Mouse (Mus musculus) midbrain, embryonic 12.5 days (tissue): Measurements from ENCODE around the gene Ankrd34a. TPM values are rescaled to one million over a fixed set of nuclear protein-coding genes. Genes with fewer than 3 reads are reported as not detected.
"Not testable (repeated sequence)": the region's sequence is repeated elsewhere in the genome, so short reads cannot be mapped to it uniquely, and the experiment has no call there.

Experiments used
- ATAC-seq: fragments of 200-750 bp; cut with Nextera tagmentation; 2 replicates; pipeline ENCODE4 v1.8.0; 2017; ENCODE audit warnings: low read depth, moderate TSS enrichment, moderate library complexity; ENCODE audit not compliant: low FRiP score
- H3K27ac ChIP-seq: fragments of 300-500 bp; sonication (generic); replicated peaks from 2 replicates; pipeline ENCODE4 v1.5.1; 2016; ENCODE audit warnings: mild to moderate bottlenecking
- H3K27me3 ChIP-seq: fragments of 300-500 bp; sonication (generic); 2 replicates; pipeline ENCODE4 v1.6.1; 2016; ENCODE audit warnings: mild to moderate bottlenecking
- H3K36me3 ChIP-seq: fragments of 300-500 bp; sonication (generic); 2 replicates; pipeline ENCODE4 v1.6.1; 2016
- H3K4me1 ChIP-seq: fragments of 300-500 bp; sonication (generic); 2 replicates; pipeline ENCODE4 v1.6.1; 2016
- H3K4me2 ChIP-seq: fragments of 300-500 bp; sonication (generic); replicated peaks from 2 replicates; pipeline ENCODE4 v1.6.1; 2016; ENCODE audit warnings: mild to moderate bottlenecking, moderate library complexity
- H3K4me3 ChIP-seq: fragments of 300-500 bp; sonication (generic); 2 replicates; pipeline ENCODE4 v1.5.1; 2016; ENCODE audit warnings: mild to moderate bottlenecking
- H3K9ac ChIP-seq: fragments of 300-500 bp; sonication (generic); replicated peaks from 2 replicates; pipeline ENCODE4 v1.6.1; 2016; ENCODE audit warnings: mild to moderate bottlenecking, moderate library complexity
- H3K9me3 ChIP-seq: fragments of 300-500 bp; sonication (generic); 2 replicates; pipeline ENCODE4 v1.6.1; 2016; ENCODE audit warnings: mild to moderate bottlenecking
- WGBS: fragments of 180-500 bp; shearing (Covaris S2); methylation state at CpG from one replicate; pipeline ENCODE4 v1.1.7; 2016; 5-methylcytosine and 5-hydroxymethylcytosine counted together
- polyA plus RNA-seq: library from polyadenylated mRNA; unstranded; fragments of >200 nt; fragmentation: Nextera tagmentation; extraction: Ambion mirVana; gene quantifications from 2 replicates; pipeline ENCODE4 v1.2.1, GENCODE M21; 2016

Gene Ankrd34a
- polyA plus RNA-seq, 1 experiment from 2014 or later: 2.6 TPM

- Histone ChIP-seq H3K4me3 (peak overlapping the region; percentile 95), H3K4me1 (peaks cover 51% of the 10 kb centered on the region), H3K9ac (peak overlapping the region; percentile 98), H3K9me3 (no peaks in the 10 kb centered on the region), H3K4me2 (peak overlapping the region; percentile 70), H3K27me3 (peaks cover 10% of the 10 kb centered on the region), H3K27ac (peak overlapping the region; percentile 97), H3K36me3 (peaks cover 7% of the 10 kb centered on the region)
- 34% methylated on average over 5 of the region's 5 CpGs for WGBS
- no peak for ATAC-seq
These were observed 6.3 kb downstream of the Ankrd34a start for GRCm38 (mm10) chr3:96602704-96603084.

- WGBS: 45% methylated on average over 5 of the region's 5 CpGs
- H3K4me3 ChIP-seq: peak overlapping the region; percentile 95
- peaks cover 7% of the 10 kb centered on the region for H3K36me3 ChIP-seq
- peaks cover 45% of the 10 kb centered on the region for H3K4me1 ChIP-seq
- peak overlapping the region; percentile 70 for H3K4me2 ChIP-seq
- H3K27me3 ChIP-seq: peaks cover 10% of the 10 kb centered on the region
- H3K9ac ChIP-seq: peak overlapping the region; percentile 98
- no peaks in the 10 kb centered on the region for H3K9me3 ChIP-seq
- peak overlapping the region; percentile 97 for H3K27ac ChIP-seq
- ATAC-seq: no peak
These were observed 6.9 kb downstream of the Ankrd34a start for GRCm38 (mm10) chr3:96603311-96603710.

DNA sequence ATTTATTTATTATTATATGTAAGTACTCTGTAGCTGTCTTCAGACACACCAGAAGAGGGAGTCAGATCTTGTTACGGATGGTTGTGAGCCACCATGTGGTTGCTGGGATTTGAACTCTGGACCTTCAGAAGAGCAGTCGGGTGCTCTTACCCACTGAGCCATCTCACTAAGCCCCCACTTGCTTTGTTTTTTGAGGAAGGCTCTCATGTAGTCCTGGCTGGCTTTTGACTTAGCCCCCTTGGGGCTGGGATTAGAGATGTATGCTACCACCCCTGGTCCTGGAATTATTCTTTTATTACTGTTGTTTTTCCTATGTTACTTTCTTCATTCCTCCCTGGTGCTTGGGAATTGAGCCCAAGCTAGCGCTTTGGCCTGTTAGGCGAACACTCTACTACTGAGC lies 9.6 kb downstream of the Ankrd34a start:
- ATAC-seq, H3K4me3 ChIP-seq, H3K9me3 ChIP-seq, H3K27me3 ChIP-seq, H3K4me2 ChIP-seq, H3K9ac ChIP-seq, H3K36me3 ChIP-seq, H3K27ac ChIP-seq: not testable (repeated sequence)
- 90% methylated on average over 4 of the region's 4 CpGs for WGBS
- H3K4me1 ChIP-seq: peaks cover 33% of the 10 kb centered on the region

GRCm38 (mm10) chr3:96606618-96607017 lies 10.2 kb downstream of the Ankrd34a start:
- Histone ChIP-seq H3K27me3 (no peaks in the 10 kb centered on the region), H3K9ac (no peak overlapping the region), H3K27ac (no peak overlapping the region), H3K9me3 (no peaks in the 10 kb centered on the region), H3K4me1 (peaks cover 33% of the 10 kb centered on the region), H3K4me3 (no peak overlapping the region), H3K4me2 (no peak overlapping the region), H3K36me3 (peaks cover 7% of the 10 kb centered on the region)
- ATAC-seq: no peak
- WGBS: 90% methylated on average over 4 of the region's 4 CpGs

DNA sequence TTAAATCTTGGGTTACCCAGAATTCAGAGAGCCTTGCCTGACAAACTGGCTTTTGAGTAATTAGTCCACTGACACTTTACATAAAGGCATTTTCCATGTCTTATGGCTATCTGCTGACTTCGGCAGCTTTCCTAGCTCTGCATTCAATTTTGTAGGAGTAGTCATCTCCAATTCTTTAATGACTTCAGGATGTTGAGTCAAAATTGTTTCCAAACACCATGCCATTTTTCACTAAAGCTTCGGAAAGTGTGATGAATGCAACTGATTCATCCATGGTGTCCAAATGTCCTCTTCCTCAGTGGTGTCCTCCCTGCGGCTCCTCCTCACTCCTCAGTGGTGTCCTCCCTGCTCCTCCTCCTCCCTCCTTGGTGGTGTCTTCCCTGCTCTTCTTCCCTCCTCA lies 21.5 kb downstream of the Ankrd34a start:
- 94% methylated on average over 3 of the region's 3 CpGs for WGBS
- Histone ChIP-seq H3K27me3 (no peaks in the 10 kb centered on the region), H3K4me1 (no peaks in the 10 kb centered on the region), H3K4me2 (no peak overlapping the region), H3K27ac (no peak overlapping the region), H3K9me3 (no peaks in the 10 kb centered on the region), H3K4me3 (no peak overlapping the region), H3K9ac (no peak overlapping the region), H3K36me3 (peaks cover 72% of the 10 kb centered on the region)
- no peak for ATAC-seq

DNA sequence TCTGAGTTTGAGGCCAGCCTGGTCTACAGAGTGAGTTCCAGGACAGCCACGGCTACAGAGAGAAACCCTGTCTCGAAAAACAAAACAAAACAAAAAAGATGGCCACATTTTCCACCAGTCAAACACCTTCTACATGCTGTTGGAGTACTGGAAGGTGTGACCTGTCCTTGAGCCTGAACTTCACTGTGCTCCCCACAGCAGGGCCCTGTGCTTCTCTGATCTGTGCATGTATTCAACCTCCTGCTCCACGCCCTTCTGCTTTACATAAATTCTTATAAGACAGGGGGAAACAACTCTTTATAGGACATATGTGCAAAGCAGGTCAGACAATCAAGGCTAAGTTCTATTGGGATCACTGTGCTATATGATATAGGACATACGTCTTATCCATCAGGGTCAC lies 26.8 kb downstream of the Ankrd34a start:
- no peaks in the 10 kb centered on the region for H3K27me3 ChIP-seq
- 95% methylated on average over 4 of the region's 4 CpGs for WGBS
- no peaks in the 10 kb centered on the region for H3K4me1 ChIP-seq
- H3K9ac ChIP-seq: no peak overlapping the region
- ATAC-seq: no peak
- no peaks in the 10 kb centered on the region for H3K9me3 ChIP-seq
- H3K4me3 ChIP-seq: no peak overlapping the region
- H3K36me3 ChIP-seq: peaks cover 59% of the 10 kb centered on the region
- no peak overlapping the region for H3K27ac ChIP-seq
- no peak overlapping the region for H3K4me2 ChIP-seq

DNA sequence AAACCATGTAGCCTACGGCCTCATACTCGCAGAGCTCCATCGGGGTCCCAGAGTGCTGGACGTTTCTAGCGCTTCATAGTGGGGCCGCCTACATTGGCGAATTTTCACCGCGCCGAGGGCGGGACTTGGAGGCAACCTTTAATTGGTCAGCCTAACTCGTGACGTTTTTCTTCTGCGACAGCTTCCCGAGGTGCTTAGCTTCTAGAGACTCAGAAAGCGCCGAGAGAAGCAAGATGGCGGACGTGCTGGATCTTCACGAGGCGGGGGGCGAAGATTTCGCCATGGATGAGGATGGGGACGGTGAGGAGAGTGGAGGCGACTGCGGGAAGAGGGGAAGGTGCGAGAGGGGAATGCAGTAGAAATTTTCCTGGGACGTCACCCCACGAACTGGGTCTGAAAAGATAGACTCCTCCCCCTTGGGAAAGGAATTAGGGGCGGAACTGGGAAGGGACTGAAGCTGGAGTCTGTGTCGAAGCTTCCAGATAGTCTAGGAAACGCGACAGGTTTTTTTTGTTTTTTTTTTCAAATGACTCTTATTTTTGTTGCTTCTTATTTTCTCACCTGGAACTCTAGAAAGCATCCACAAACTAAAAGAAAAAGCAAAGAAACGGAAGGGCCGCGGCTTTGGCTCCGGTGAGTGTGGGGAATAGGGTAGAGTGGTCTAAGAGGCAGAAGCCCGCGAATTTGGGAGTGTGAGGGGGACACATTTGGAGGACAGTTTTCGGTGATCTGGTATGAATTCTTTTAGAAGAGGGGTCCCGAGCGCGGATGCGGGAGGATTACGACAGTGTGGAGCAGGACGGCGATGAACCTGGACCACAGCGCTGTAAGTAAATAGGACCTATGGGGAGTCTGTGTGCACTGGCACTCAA lies 33.5 kb downstream of the Ankrd34a start, which contains the start of gene Rbm8a:
Gene Rbm8a (plus strand): TSS at position 205 of the 872 bp plus-strand sequence.
- H3K9ac ChIP-seq: peak within 1 kb of the TSS; percentile 76
- WGBS: under 1% methylated on average over 48 of the region's 48 CpGs
- H3K4me3 ChIP-seq: peak within 1 kb of the TSS; percentile 71
- H3K9me3 ChIP-seq: no peaks in the 10 kb centered on the region
- peak within 1 kb of the TSS; percentile 72; the same call in 1 of the 2 replicates for H3K27ac ChIP-seq
- no peaks in the 10 kb centered on the region for H3K27me3 ChIP-seq
- H3K4me2 ChIP-seq: peak within 1 kb of the TSS; percentile 85
- peak; percentile 92 for ATAC-seq
- H3K4me1 ChIP-seq: peaks cover 18% of the 10 kb centered on the region
- H3K36me3 ChIP-seq: peaks cover 27% of the 10 kb centered on the region

DNA sequence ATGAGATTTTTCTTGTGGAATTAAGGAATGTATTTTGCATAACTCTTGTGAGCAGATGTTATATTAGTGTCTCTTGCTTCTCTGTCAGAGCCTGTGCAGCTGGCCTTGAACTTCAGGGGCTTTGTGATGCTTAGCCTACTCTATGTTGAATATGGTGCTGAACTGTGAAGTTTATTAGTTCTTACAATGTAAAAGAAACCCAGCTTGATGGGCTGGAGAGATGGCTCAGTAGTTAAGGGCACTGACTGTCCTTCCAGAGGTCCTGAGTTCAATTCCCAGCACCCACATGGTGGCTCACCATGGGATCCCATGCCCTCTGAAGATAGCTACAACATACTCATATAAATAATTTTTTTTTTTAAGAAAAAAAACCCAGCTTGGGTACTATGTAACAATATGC lies 35.6 kb downstream of the Ankrd34a start:
- Histone ChIP-seq H3K36me3 (peaks cover 20% of the 10 kb centered on the region), H3K4me1 (peaks cover 32% of the 10 kb centered on the region), H3K9me3 (no peaks in the 10 kb centered on the region), H3K27ac (no peak overlapping the region), H3K4me2 (no peak overlapping the region), H3K27me3 (no peaks in the 10 kb centered on the region), H3K4me3 (no peak overlapping the region), H3K9ac (no peak overlapping the region)
- no peak for ATAC-seq

DNA sequence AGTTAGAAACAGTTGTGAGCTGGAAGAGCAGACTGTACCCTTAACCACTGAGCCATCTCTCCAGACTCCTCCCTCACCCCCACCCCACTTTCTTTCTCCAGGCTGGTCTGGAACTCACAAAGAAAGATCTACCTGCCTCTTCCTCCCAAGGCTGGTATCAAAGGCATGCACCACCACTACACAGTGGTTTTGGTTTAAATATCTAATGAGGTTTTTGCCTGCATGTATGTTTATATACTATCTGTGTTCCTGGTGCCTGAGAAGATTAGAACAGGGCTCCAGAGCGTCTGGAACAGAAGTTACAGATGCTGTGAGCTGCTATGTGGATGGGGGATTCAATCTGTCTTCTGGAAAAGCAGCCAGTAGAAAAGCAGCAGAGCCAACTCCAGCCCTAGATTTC lies 37.6 kb downstream of the Ankrd34a start:
- Histone ChIP-seq H3K27ac (no peak overlapping the region), H3K4me3 (no peak overlapping the region), H3K4me2 (no peak overlapping the region), H3K4me1 (peaks cover 31% of the 10 kb centered on the region), H3K36me3 (peaks cover 32% of the 10 kb centered on the region), H3K9ac (no peak overlapping the region), H3K27me3 (no peaks in the 10 kb centered on the region), H3K9me3 (no peaks in the 10 kb centered on the region)
- WGBS: 74% methylated on average over 1 of the region's 1 CpGs
- no peak for ATAC-seq

- Histone ChIP-seq H3K4me2 (peak within 1 kb of the TSS; percentile 89), H3K36me3 (peaks cover 42% of the 10 kb centered on the region), H3K4me1 (peaks cover 28% of the 10 kb centered on the region), H3K4me3 (peak within 1 kb of the TSS; percentile 92), H3K27me3 (no peaks in the 10 kb centered on the region), H3K9me3 (no peaks in the 10 kb centered on the region), H3K9ac (peak within 1 kb of the TSS; percentile 94), H3K27ac (peak within 1 kb of the TSS; percentile 87)
- ATAC-seq: peak; percentile 85
- WGBS: 2% methylated on average over 60 of the region's 60 CpGs
These were observed 38.8 kb downstream of the Ankrd34a start, which contains the start of the genes Pex11b and Gm42957 for GRCm38 (mm10) chr3:96634928-96635879. Gene Pex11b (plus strand): TSS chr3:96635376. Gene Gm42957 (plus strand): TSS chr3:96635474.

GRCm38 (mm10) chr3:96635906-96636305 lies 39.5 kb downstream of the Ankrd34a start:
- H3K27me3 ChIP-seq: no peaks in the 10 kb centered on the region
- H3K4me2 ChIP-seq: peak overlapping the region; percentile 89
- peak overlapping the region; percentile 87 for H3K27ac ChIP-seq
- peaks cover 44% of the 10 kb centered on the region for H3K36me3 ChIP-seq
- H3K4me1 ChIP-seq: peaks cover 24% of the 10 kb centered on the region
- H3K9ac ChIP-seq: peak overlapping the region; percentile 94
- WGBS: 10% methylated on average over 15 of the region's 15 CpGs
- no peaks in the 10 kb centered on the region for H3K9me3 ChIP-seq
- peak overlapping the region; percentile 92 for H3K4me3 ChIP-seq
- ATAC-seq: no peak; the same call in 1 of the 2 replicates
